Mouse (Mus musculus) left cerebral cortex, postnatal 10 days (tissue): ENCODE results near the gene Tomm40. TPM values are rescaled to one million over a fixed set of nuclear protein-coding genes. Genes with fewer than 3 reads are reported as not detected.

Experiments used
- DNase-seq, 2 experiments: peaks; one replicate each; pipeline ENCODE4 v3.0.0; 2021 to 2022; ENCODE audit warnings: low spot score in 2 of 2, mixed read lengths in 1 of 2; ENCODE audit errors: extremely low spot score in 1 of 2
- intact Hi-C: fragments of 180-260 bp; cut with DNase I; formaldehyde crosslinking; loops from one replicate; pipeline ENCODE4 v1.15.1; 2025
- total RNA-seq, 2 experiments: library from RNA; stranded (reverse); gene quantifications; 2 replicates each; pipeline ENCODE4 v1.2.3; 2021

Gene Tomm40
- total RNA-seq, 2 experiments from 2014 or later = 114 to 118 TPM

- DNase-seq = no peak
- intact Hi-C loops = no loop called here
Observed at GRCm38 (mm10) chr7:19716055-19716682, 931 bp upstream of the Tomm40 start.

DNA sequence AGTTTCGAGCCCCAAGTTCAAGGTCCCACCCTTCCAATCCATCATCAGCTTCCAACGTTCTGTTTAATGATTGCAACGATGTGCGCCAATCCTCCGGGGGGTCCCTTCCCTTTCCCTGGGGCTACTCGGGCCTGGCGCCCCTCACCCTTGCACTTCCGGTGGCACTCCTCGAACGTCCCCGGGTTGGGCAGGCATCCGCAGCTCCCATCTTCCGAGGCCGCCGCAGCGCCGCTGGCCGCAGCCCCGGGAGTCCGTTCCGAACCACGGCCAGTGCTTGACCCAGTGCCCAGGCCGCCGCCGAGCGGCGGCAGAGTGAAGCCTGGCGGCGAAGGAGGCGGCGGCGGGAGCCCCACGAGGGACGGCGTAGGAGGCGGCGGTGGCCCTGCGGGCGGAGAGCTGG lies 402 bp downstream of the Tomm40 start:
- intact Hi-C loops = no loop called here
- no peak for DNase-seq

GRCm38 (mm10) chr7:19713598-19713997 lies 1.6 kb downstream of the Tomm40 start:
- no peak for DNase-seq
- intact Hi-C loops = no loop called here

DNA sequence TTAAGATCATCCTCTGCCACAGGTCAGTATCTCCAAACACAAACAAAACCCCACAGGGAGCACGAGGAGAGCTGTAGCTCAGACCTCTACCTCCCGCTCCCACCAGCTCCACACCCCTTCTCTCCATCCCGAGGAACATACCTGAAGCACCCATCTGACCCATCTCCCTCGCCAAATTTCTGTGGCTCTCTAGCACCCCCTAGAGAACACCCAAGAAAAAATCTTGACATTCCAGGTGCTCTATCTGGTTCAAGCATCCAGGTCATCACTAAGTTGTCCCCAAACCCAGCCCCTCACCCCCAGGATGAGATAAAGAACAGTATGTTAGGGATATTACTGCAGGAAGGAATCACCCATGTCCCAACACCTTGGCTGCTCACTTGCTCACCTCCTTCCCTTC lies 2.0 kb downstream of the Tomm40 start:
- intact Hi-C loops = no loop called here
- DNase-seq = no peak

DNA sequence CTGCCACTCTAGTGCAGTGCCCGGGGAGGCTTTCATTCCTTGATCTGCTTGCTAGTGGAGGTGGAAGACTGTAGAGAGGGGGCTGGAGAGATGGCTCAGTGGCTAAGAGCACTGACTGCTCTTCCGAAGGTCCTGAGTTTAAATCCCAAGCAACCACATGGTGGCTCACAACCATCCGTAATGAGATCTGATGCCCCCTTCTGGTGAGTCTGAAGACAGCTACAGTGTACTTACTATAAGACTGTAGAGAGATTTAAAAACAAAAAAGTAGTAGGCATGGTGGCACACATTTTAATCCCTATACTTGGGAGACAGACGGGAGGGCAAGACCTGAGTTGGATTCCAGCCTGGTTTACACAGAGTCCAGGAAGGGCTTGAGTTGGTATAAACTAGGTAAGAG lies 2.8 kb downstream of the Tomm40 start:
- DNase-seq = no peak
- intact Hi-C loops = no loop called here

DNA sequence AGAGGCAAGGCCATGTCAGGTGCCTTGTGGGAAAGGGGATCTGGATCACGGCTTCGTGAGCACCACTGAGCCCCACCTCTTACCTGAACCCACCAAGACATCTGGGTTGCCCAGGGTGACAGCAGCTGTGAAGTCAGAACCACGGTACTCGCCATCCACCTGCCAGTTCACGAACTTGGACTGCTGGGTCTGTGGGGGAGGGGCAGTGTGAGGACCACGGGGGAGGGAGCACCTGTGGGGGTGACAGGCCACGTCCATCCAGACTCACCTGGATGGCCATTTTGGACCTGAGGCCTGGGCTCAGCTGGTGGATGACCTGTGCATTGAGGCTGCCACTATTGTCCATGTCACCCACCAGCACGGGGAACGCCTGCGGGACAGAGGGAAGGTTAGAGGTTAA lies 4.6 kb downstream of the Tomm40 start:
- peak in 1 of 2 experiments; percentile 63 for DNase-seq
- intact Hi-C loops = no loop called here

DNA sequence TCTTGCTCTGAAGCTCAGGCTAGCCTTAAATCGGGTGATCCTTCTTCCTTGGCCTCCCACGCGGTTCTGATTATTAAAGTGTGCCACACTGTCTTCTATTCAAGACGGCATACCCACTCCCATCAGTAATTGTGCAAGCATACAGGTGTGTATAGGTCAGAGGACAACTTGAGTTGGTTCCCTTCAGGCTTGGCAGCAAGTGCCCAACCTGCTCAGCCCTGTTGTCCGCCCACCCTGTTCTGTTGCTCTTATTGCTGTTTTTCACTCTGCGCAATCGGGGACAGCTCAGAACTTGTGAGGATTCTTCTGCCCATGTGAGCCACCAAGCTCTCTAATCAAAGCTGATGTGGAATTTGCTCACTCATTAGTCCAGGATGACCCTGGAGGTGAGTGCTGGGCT lies 10.0 kb downstream of the Tomm40 start:
- DNase-seq = no peak
- intact Hi-C loops = loop anchor here (10.0 kb wide), 1 partner anchor 300 kb away; the partner anchor contains the start of genes Ckm and Klc3

DNA sequence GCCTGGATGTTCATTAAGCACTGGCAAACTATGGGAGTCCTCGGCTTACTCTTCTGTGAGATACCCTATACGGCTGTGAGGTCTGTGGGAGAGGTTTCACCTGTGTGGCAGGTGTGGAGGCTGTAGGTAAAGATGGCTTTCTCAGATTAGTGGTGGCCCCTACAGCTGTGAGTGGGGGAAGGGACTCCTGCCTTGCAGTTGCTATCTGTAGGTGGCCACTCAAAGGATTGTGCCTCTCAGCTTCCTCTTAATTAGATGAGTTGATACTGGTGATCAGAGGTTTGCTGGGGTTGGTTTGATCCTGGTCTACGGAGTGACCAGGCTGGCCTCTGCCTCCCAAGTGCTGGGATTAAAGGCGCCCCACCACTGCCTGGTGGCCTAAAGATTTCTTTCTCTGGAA lies 10.8 kb downstream of the Tomm40 start:
- no peak for DNase-seq
- intact Hi-C loops = loop anchor here (10.0 kb wide), 1 partner anchor 300 kb away; the partner anchor contains the start of genes Ckm and Klc3

- no peak for DNase-seq
- intact Hi-C loops = loop anchor here (10.0 kb wide), 1 partner anchor 298 kb away; the partner anchor contains the start of genes Ckm and Klc3
Observed at GRCm38 (mm10) chr7:19702859-19703555, 12.2 kb downstream of the Tomm40 start.

DNA sequence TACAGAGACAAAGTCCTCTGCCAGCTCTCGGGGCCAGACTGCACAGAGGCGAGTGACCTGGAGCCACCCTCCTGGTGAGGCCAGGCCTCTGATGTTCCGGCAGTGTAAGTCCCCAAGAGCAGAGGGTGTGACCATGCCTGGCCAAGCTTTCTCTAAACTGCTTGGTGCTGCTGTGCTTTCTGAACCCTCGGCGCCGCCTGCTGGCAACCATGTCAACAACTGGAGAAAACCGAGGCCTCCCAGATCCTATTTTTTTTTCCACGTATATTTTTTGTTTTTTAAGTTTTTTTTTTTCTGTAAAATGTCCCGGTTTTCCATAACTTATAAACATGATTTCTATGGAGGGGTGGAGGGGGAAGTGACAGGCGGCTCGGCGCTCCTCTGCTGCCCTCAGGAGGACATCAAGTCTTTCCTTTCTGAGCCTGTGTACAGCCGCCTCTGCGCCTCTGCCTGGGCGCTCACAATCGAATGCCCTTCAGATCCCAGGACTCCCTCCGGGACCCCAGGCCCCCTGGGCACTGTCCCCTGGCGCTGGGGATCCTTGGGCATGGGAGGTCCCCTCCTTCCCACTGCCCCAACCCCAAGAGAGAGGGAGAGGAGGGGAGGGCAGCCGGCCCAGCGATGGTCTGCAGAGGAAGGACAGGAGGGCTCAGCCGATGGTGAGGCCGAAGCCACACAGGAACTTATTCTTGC lies 14.0 kb downstream of the Tomm40 start:
- DNase-seq = peak; percentile 65 to 87
- intact Hi-C loops = loop anchor here (2.0 to 10.0 kb wide), 2 partner anchors 32 to 296 kb away; partner anchors contain the start of genes Ckm and Klc3

GRCm38 (mm10) chr7:19700299-19701068 lies 14.8 kb downstream of the Tomm40 start:
- DNase-seq = no peak
- intact Hi-C loops = loop anchor here (2.0 to 10.0 kb wide), 2 partner anchors 32 to 296 kb away; partner anchors contain the start of genes Ckm and Klc3

DNA sequence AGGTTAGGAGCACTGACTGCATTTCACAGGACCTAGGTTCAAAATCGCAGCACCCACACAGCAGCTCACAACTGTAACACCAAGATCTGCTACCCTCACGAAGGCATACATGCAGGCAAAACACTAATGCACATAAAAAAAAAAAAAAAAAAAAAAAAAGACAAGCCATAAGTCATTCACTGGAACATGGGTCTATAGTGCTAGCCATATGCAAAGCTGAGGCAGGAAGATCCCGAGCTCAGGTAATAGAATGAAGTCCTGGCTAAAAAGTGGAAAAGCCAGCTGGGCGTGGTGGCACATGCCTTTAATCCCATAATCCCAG lies 15.4 kb downstream of the Tomm40 start:
- intact Hi-C loops = loop anchor here (2.0 to 10.0 kb wide), 2 partner anchors 31 to 295 kb away; partner anchors contain the start of genes Ckm and Klc3

DNA sequence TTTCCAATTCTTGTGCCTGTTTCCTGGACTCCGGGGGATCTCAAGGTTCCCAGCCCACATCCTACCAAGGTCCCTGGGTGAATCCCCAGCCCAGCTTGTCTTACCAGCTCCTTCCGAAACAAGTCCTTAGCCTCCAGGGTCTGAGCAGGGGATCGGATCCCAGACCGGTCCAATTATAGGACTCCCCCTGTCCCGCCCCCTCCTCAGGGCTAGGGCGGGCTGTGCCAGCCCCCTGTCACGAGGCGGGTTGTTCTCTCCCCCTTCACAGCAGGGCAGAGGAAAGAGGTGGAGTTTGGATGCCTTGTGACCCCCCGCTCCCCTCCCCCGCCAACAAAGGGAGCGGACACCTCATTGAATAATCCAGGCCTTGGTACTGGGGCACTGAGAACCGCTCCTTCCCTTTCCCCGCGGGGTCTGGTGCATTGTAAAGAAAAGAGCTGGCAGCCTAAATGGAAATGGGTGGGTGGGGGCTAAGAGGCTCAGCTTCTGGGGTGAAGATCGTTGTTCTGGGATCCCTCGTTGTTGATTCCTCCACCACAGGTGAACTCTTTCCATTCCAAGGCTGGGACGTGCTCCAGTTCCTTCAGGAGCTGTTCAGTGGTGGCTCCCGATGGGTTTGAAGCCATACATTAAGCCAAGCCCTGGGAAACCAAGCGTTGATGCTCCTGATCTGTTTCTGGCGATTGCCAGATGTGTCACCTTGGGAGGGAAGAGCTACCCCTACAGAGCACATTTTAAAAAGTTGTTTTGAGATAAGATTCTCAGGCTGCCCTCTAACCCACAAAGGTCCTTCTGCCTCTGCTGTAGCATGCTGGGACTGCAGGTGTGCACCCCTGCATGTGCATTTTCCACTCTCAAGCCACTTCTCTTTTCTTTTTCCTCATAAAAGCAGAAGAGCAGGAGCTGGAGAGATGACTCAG lies 16.1 kb downstream of the Tomm40 start, which contains the start of gene Apoe:
Gene Apoe, minus strand, starts transcription at position 282 of the 920 bp plus-strand sequence.
- intact Hi-C loops = no loop called here
- DNase-seq = peak; percentile 70 to 86

More for the DNA sequence above, 15.4 kb downstream of the Tomm40 start:
- no peak for DNase-seq

- intact Hi-C loops = no loop called here
- peak in 1 of 2 experiments; percentile 72 for DNase-seq
Observed at GRCm38 (mm10) chr7:19697949-19698906, 17.0 kb downstream of the Tomm40 start.

GRCm38 (mm10) chr7:19696336-19696873 lies 18.8 kb downstream of the Tomm40 start:
- intact Hi-C loops = no loop called here

DNA sequence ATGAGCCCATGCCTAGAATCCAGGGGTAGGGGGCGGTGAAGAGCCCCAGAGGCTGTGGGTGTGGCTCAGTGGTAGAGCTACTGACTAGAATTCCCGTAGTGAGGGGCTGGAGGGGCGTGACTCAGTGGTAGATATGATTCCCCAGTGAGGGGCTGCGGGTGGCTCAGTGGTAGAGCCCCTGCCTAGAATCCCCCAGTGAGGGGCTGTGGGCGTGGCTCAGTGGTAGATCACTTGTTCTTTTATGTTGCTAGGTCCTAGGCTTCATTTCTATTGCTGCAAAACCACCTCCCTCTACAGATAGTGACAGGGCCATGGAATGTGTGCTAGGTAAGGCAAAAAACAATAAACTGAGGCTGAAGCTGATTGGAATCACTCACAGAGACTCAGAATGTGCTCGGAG lies 19.4 kb downstream of the Tomm40 start:
- intact Hi-C loops = no loop called here
- DNase-seq = no peak

More at GRCm38 (mm10) chr7:19696336-19696873, 18.8 kb downstream of the Tomm40 start:
- no peak for DNase-seq
